Mouse (Mus musculus) CH12.LX (cell line): ENCODE results near the gene Aspdh. TPM values are rescaled to one million over a fixed set of nuclear protein-coding genes. Genes with fewer than 3 reads are reported as not detected.

ENCODE experiments used
- DNase-seq: peaks from one replicate; pipeline ENCODE4 v3.0.0-alpha.2; 2013; ENCODE audit errors: extremely low read depth
- H3K27ac ChIP-seq: 2 replicates; pipeline ENCODE4 v1.5.1; 2012; ENCODE audit warnings: low read depth, mild to moderate bottlenecking, control low read depth, moderate library complexity; ENCODE audit not compliant: insufficient read depth
- H3K27me3 ChIP-seq: replicated peaks from 2 replicates; pipeline ENCODE3; 2012; ENCODE audit warnings: inconsistent platforms
- H3K36me3 ChIP-seq, 2 experiments: replicated peaks in 1 of 2; 2 replicates each; pipeline versions ENCODE3 to v1.6.1; 2012; ENCODE audit warnings: inconsistent platforms in 1 of 2, low read length in 1 of 2, mild to moderate bottlenecking in 1 of 2, mixed read lengths in 1 of 2, moderate library complexity in 1 of 2; ENCODE audit not compliant: control insufficient read depth in 1 of 2, insufficient read depth in 1 of 2
- H3K4me1 ChIP-seq, 2 experiments: 2 replicates each; pipeline ENCODE4 v1.6.1; 2012; ENCODE audit warnings: inconsistent platforms in 1 of 2, moderate library complexity in 1 of 2; ENCODE audit not compliant: insufficient read depth in 2 of 2, control insufficient read depth in 1 of 2
- H3K4me2 ChIP-seq: 2 replicates; pipeline ENCODE4 v1.6.1; 2012; ENCODE audit warnings: low read depth, mild to moderate bottlenecking, control low read depth; ENCODE audit not compliant: poor library complexity, insufficient read depth, severe bottlenecking
- H3K4me3 ChIP-seq, 3 experiments: fragments of 150-350 bp in 1 of 3; sonication (generic) in 1 of 3; replicated peaks in 1 of 3; 2 replicates each; pipeline versions ENCODE3 to v1.5.1; 2011 to 2012; ENCODE audit warnings: low read depth in 2 of 3, low read length in 2 of 3, mild to moderate bottlenecking in 2 of 3, moderate library complexity in 2 of 3, control low read depth in 1 of 3, improper control_type of control experiment in 1 of 3, inconsistent platforms in 1 of 3, mixed read lengths in 1 of 3; ENCODE audit not compliant: poor library complexity in 1 of 3
- H3K79me2 ChIP-seq: replicated peaks from 2 replicates; pipeline ENCODE4 v1.6.1; 2012; ENCODE audit warnings: mild to moderate bottlenecking, moderate library complexity; ENCODE audit not compliant: control insufficient read depth, poor library complexity, insufficient read depth, severe bottlenecking; ENCODE audit errors: extremely low read depth
- H3K9ac ChIP-seq: 2 replicates; pipeline ENCODE4 v1.6.1; 2012; ENCODE audit warnings: low read depth, mild to moderate bottlenecking, control low read depth, moderate library complexity; ENCODE audit not compliant: insufficient read depth
- H3K9me3 ChIP-seq: replicated peaks from 2 replicates; pipeline ENCODE3; 2012; ENCODE audit warnings: low read length, inconsistent platforms, mixed read lengths
- CHD1 ChIP-seq: IDR thresholded peaks from 2 replicates; pipeline ENCODE4 v1.6.1; 2012; ENCODE audit warnings: low read depth, low read length, improper control_type of control experiment, inconsistent platforms
- CHD2 ChIP-seq: IDR thresholded peaks from 2 replicates; pipeline ENCODE4 v1.6.1; 2011; ENCODE audit warnings: low read length, improper control_type of control experiment
- CTCF ChIP-seq, 2 experiments: IDR thresholded peaks in 1 of 2; conservative IDR thresholded peaks in 1 of 2; 2 replicates each; pipeline ENCODE4 v1.5.1; 2011 to 2012; ENCODE audit warnings: low read depth in 2 of 2, low read length in 2 of 2, improper control_type of control experiment in 1 of 2, inconsistent platforms in 1 of 2, mild to moderate bottlenecking in 1 of 2, moderate library complexity in 1 of 2
- GABPA ChIP-seq: IDR thresholded peaks from 2 replicates; pipeline ENCODE4 v1.6.1; 2012; ENCODE audit warnings: low read depth, low read length, improper control_type of control experiment, inconsistent platforms; ENCODE audit not compliant: insufficient replicate concordance
- HCFC1 ChIP-seq: IDR thresholded peaks from 2 replicates; pipeline ENCODE4 v1.6.1; 2012; ENCODE audit warnings: low read depth, mild to moderate bottlenecking, inconsistent platforms, low read length, improper control_type of control experiment
- IRF4 ChIP-seq: IDR thresholded peaks from 2 replicates; pipeline ENCODE4 v1.6.1; 2014; ENCODE audit warnings: low read depth, mild to moderate bottlenecking, inconsistent platforms, low read length, improper control_type of control experiment
- JUND ChIP-seq: conservative IDR thresholded peaks from 2 replicates; pipeline ENCODE4 v1.6.1; 2011; ENCODE audit warnings: low read depth, low read length, improper control_type of control experiment
- MAFK ChIP-seq: IDR thresholded peaks from 2 replicates; pipeline ENCODE4 v1.6.1; 2011; ENCODE audit warnings: low read length, improper control_type of control experiment; ENCODE audit not compliant: insufficient replicate concordance
- MAX ChIP-seq: IDR thresholded peaks from 2 replicates; pipeline ENCODE4 v1.6.1; 2011; ENCODE audit warnings: low read length, improper control_type of control experiment
- MAZ ChIP-seq: IDR thresholded peaks from 2 replicates; pipeline ENCODE4 v1.6.1; 2012; ENCODE audit warnings: low read depth, mild to moderate bottlenecking, inconsistent platforms, low read length, improper control_type of control experiment, moderate library complexity
- MEF2A ChIP-seq: IDR thresholded peaks from 2 replicates; pipeline ENCODE4 v1.6.1; 2014; ENCODE audit warnings: low read depth, mild to moderate bottlenecking, inconsistent platforms, low read length, improper control_type of control experiment, borderline replicate concordance
- MXI1 ChIP-seq: IDR thresholded peaks from 2 replicates; pipeline ENCODE4 v1.6.1; 2011; ENCODE audit warnings: mild to moderate bottlenecking, low read depth, low read length, improper control_type of control experiment
- MYC ChIP-seq: IDR thresholded peaks from 2 replicates; pipeline ENCODE4 v1.6.1; 2011; ENCODE audit warnings: low read depth, mild to moderate bottlenecking, improper control_type of control experiment, low read length
- NRF1 ChIP-seq: IDR thresholded peaks from 2 replicates; pipeline ENCODE4 v1.6.1; 2014; ENCODE audit warnings: low read depth, mild to moderate bottlenecking, inconsistent platforms, low read length, improper control_type of control experiment, moderate library complexity
- RCOR1 ChIP-seq: conservative IDR thresholded peaks from 2 replicates; pipeline ENCODE4 v1.6.1; 2012; ENCODE audit warnings: low read depth, mild to moderate bottlenecking, inconsistent platforms, low read length, improper control_type of control experiment
- SMC3 ChIP-seq: IDR thresholded peaks from 2 replicates; pipeline ENCODE4 v1.6.1; 2011; ENCODE audit warnings: low read depth, low read length, improper control_type of control experiment
- TBP ChIP-seq: conservative IDR thresholded peaks from 2 replicates; pipeline ENCODE4 v1.6.1; 2011; ENCODE audit warnings: low read depth, low read length, improper control_type of control experiment
- UBTF ChIP-seq: IDR thresholded peaks from 2 replicates; pipeline ENCODE4 v1.6.1; 2012; ENCODE audit warnings: low read depth, mild to moderate bottlenecking, inconsistent platforms, low read length, improper control_type of control experiment, moderate library complexity
- USF1 ChIP-seq: IDR thresholded peaks from 2 replicates; pipeline ENCODE4 v1.6.1; 2014; ENCODE audit warnings: low read depth, mild to moderate bottlenecking, inconsistent platforms, low read length, improper control_type of control experiment
- USF2 ChIP-seq: conservative IDR thresholded peaks from 2 replicates; pipeline ENCODE4 v1.6.1; 2011; ENCODE audit warnings: low read depth, low read length, improper control_type of control experiment
- dilution Hi-C: fragments of 300-500 bp; cut with MboI; formaldehyde crosslinking; loops from 2 replicates; pipeline ENCODE4 v1.14.3; 2020; ENCODE audit warnings: low sequenced_read_pairs; ENCODE audit not compliant: extremely low pct_unique_long_range_greater_than_20kb, extremely low pct_ligation_motif_present
- in situ Hi-C: fragments of 300-500 bp; cut with MboI; formaldehyde crosslinking; loops from 3 replicates; pipeline ENCODE4 v1.14.3; 2019; ENCODE audit warnings: low sequenced_read_pairs, low pct_ligation_motif_present, low pct_unique_long_range_greater_than_20kb, mixed read lengths
- polyA plus RNA-seq: library from polyadenylated mRNA; unstranded; fragments of >175 nt; gene quantifications from 2 replicates; pipeline ENCODE4 v1.2.1, GENCODE M21; 2012; ENCODE audit warnings: low read depth; ENCODE audit not compliant: insufficient read length
- total RNA-seq, 2 experiments: library from RNA; depleted of rRNA; stranded (reverse); fragments of 300-350 nt in 1 of 2; fragments of >200 nt in 1 of 2; gene quantifications; 2 replicates each; pipeline ENCODE4 v1.2.3; 2012 to 2014

The Aspdh gene
- total and polyA plus RNA-seq, 3 experiments, result not detected

DNA sequence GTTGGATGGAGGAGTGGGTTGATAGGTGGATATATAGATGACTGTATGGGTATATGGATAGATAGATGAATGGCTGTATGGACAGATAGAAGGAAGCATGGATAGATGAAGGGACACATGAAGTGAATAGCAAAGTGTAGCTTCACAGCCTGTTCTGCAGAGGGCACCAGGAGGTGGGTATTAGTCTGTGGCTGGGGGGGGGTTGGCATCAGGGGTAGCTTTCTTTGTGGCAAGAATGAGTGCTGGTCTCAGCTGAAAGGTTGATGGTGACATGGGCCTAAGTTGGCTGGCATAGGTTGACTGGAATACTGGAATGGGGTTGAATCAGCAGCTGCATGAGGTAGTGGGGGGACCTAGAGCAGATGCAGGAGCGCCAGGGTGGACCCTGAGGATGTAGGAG lies 24.0 kb upstream of the Aspdh start:
- Histone ChIP-seq H3K36me3 (no peaks in the 10 kb centered on the region), H3K27me3 (peaks cover 91% of the 10 kb centered on the region), H3K79me2 (no peaks in the 10 kb centered on the region), H3K4me3 (no peak overlapping the region), H3K4me1 (no peaks in the 10 kb centered on the region), H3K4me2 (no peak overlapping the region), H3K27ac (no peak overlapping the region), H3K9me3 (no peaks in the 10 kb centered on the region), H3K9ac (no peak overlapping the region)
- in situ Hi-C loops, result no loop called here
- DNase-seq, result no peak
- dilution Hi-C loops, result no loop called here
- TF ChIP-seq MAFK, result no peak
- no peak for TF ChIP-seq SMC3
- no peak for TF ChIP-seq GABPA
- TF ChIP-seq MXI1, result no peak
- no peak for TF ChIP-seq CTCF (conservative IDR thresholded peaks at IDR 0.05 in 1 of 2, IDR thresholded peaks at IDR 0.05 in 1 of 2; ENCODE audit: low read depth in 2 of 2, low read length in 2 of 2)
- no peak for TF ChIP-seq TBP
- TF ChIP-seq MAZ, result no peak
- no peak for TF ChIP-seq USF2
- TF ChIP-seq CHD2, result no peak
- no peak for TF ChIP-seq MEF2A
- TF ChIP-seq IRF4, result no peak
- TF ChIP-seq MYC, result no peak
- no peak for TF ChIP-seq UBTF
- TF ChIP-seq HCFC1, result no peak
- no peak for TF ChIP-seq USF1
- TF ChIP-seq CHD1, result no peak
- no peak for TF ChIP-seq MAX
- no peak for TF ChIP-seq RCOR1
- no peak for TF ChIP-seq NRF1
- TF ChIP-seq JUND, result no peak

- dilution Hi-C loops, result no loop called here
Observed at GRCm38 (mm10) chr7:44441648-44442109, 23.5 kb upstream of the Aspdh start.

More at GRCm38 (mm10) chr7:44441648-44442109, 23.5 kb upstream of the Aspdh start:
- Histone ChIP-seq H3K4me1 (no peaks in the 10 kb centered on the region), H3K36me3 (no peaks in the 10 kb centered on the region), H3K4me2 (no peak overlapping the region), H3K27me3 (peaks cover 92% of the 10 kb centered on the region), H3K9me3 (no peaks in the 10 kb centered on the region), H3K9ac (no peak overlapping the region), H3K79me2 (no peaks in the 10 kb centered on the region), H3K27ac (no peak overlapping the region), H3K4me3 (no peak overlapping the region)
- in situ Hi-C loops, result no loop called here
- TF ChIP-seq MEF2A (no peak), TBP (no peak)
- DNase-seq, result no peak
